Mouse (Mus musculus): ENCODE results near the gene Setd4.

The Setd4 gene

GRCm38 (mm10) chr16:93544931-93545330, 58.9 kb downstream of the Setd4 start:
- no peak for DNase-seq (ENCODE audit: low spot score in 2 of 2)

GRCm38 (mm10) chr16:93543704-93544103, 60.2 kb downstream of the Setd4 start:
- peak; percentile 15 to 63 for DNase-seq (ENCODE audit: low spot score in 2 of 2)

- DNase-seq (ENCODE audit: low spot score in 2 of 2) = no peak
Measured at GRCm38 (mm10) chr16:93539891-93540290, 64.0 kb downstream of the Setd4 start.

GRCm38 (mm10) chr16:93535151-93535853, 68.6 kb downstream of the Setd4 start:
- DNase-seq (ENCODE audit: low spot score in 2 of 2) = no peak
